Mouse (Mus musculus) heart, embryonic 13.5 days (tissue): ENCODE measurements around the gene Pibf1. TPM values are rescaled to one million over a fixed set of nuclear protein-coding genes. Genes with fewer than 3 reads are reported as not detected.
A peak's percentile ranks its signal among the peaks of the same experiment; 100 is the strongest.

Source experiments
- ATAC-seq: fragments of 200-750 bp; cut with Nextera tagmentation; 2 replicates; pipeline ENCODE4 v1.8.0; 2017; ENCODE audit warnings: moderate TSS enrichment; ENCODE audit not compliant: insufficient number of reproducible peaks, low FRiP score, low TSS enrichment; ENCODE audit errors: extremely low read depth
- H3K27ac ChIP-seq: fragments of 300-500 bp; sonication (generic); replicated peaks from 2 replicates; pipeline ENCODE4 v1.5.1; 2015; ENCODE audit warnings: moderate library complexity, mild to moderate bottlenecking, inconsistent platforms
- H3K27me3 ChIP-seq: fragments of 300-500 bp; sonication (generic); replicated peaks from 2 replicates; pipeline ENCODE4 v1.6.1; 2015; ENCODE audit warnings: mild to moderate bottlenecking, inconsistent platforms
- H3K36me3 ChIP-seq: fragments of 300-500 bp; sonication (generic); 2 replicates; pipeline ENCODE4 v1.6.1; 2015; ENCODE audit warnings: mild to moderate bottlenecking, inconsistent platforms
- H3K4me1 ChIP-seq: fragments of 300-500 bp; sonication (generic); 2 replicates; pipeline ENCODE4 v1.6.1; 2015; ENCODE audit warnings: inconsistent platforms
- H3K4me2 ChIP-seq: fragments of 300-500 bp; sonication (generic); 2 replicates; pipeline ENCODE4 v1.6.1; 2015; ENCODE audit warnings: inconsistent platforms, mild to moderate bottlenecking, moderate library complexity
- H3K4me3 ChIP-seq: fragments of 300-500 bp; sonication (generic); 2 replicates; pipeline ENCODE4 v1.5.1; 2015; ENCODE audit warnings: moderate library complexity, mild to moderate bottlenecking, inconsistent platforms
- H3K9ac ChIP-seq: fragments of 300-500 bp; sonication (generic); 2 replicates; pipeline ENCODE4 v1.6.1; 2015; ENCODE audit warnings: inconsistent platforms, mild to moderate bottlenecking, moderate library complexity
- H3K9me3 ChIP-seq: fragments of 300-500 bp; sonication (generic); 2 replicates; pipeline ENCODE4 v1.6.1; 2016; ENCODE audit warnings: inconsistent platforms
- WGBS: fragments of 180-500 bp; shearing (Covaris S2); methylation state at CpG from one replicate; pipeline ENCODE4 v1.1.7; 2015; ENCODE audit warnings: mixed read lengths; 5-methylcytosine and 5-hydroxymethylcytosine counted together
- polyA plus RNA-seq: library from polyadenylated mRNA; unstranded; fragments of >200 nt; fragmentation: Nextera tagmentation; extraction: Ambion mirVana; gene quantifications from 2 replicates; pipeline ENCODE4 v1.2.1, GENCODE M21; 2015

Gene Pibf1
- polyA plus RNA-seq: 12.9 and 13.3 TPM in 2 replicates

DNA sequence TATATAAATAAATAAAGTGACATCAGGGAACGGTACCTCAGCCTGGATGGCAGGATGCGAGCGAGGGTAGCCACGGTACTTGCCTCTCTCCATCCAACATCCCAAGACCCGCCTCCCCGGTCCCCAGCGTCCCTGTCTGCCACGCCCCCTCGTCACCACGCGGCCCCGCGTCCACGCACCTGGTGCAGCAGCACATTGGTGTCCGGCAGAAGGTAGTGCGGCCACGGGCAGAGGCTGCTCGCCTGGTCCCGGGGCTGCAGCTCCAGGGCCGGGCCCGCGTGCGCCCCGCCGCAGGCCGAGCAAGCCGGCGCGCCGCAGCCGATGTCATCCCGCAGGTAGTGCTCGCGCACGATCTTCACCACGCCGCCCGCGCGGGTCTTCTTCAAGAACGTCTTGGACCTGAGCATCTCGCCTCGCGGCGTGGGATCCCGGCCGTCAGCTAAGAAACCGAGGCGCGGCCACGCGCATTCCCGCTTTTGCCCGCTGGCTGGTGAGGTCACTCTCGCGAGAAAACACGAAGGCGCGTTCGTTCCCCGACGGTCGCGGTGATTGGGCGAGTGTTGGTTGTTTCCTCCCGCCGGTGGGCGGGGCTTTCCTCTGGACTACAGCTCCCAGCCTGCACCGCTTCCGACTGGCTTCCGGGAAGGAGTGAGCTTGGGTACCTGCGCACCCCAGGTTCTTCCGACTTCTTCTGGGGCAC is at the start of gene Pibf1, which contains the start of gene Dis3:
Pibf1 (plus strand) TSS at position 158 of the 700 bp plus-strand sequence.
Dis3 (minus strand) TSS at position 504 of the 700 bp plus-strand sequence.
- Histone ChIP-seq H3K36me3 (peaks cover 66% of the 10 kb centered on the region), H3K4me3 (peak within 1 kb of the TSS; percentile 96), H3K4me1 (peaks cover 14% of the 10 kb centered on the region), H3K27ac (peak within 1 kb of the TSS; percentile 85), H3K4me2 (peak within 1 kb of the TSS; percentile 82), H3K9me3 (no peaks in the 10 kb centered on the region), H3K27me3 (no peaks in the 10 kb centered on the region), H3K9ac (peak within 1 kb of the TSS; percentile 96)
- ATAC-seq: peak; percentile 99
- under 1% methylated on average over 73 of the region's 73 CpGs for WGBS

DNA sequence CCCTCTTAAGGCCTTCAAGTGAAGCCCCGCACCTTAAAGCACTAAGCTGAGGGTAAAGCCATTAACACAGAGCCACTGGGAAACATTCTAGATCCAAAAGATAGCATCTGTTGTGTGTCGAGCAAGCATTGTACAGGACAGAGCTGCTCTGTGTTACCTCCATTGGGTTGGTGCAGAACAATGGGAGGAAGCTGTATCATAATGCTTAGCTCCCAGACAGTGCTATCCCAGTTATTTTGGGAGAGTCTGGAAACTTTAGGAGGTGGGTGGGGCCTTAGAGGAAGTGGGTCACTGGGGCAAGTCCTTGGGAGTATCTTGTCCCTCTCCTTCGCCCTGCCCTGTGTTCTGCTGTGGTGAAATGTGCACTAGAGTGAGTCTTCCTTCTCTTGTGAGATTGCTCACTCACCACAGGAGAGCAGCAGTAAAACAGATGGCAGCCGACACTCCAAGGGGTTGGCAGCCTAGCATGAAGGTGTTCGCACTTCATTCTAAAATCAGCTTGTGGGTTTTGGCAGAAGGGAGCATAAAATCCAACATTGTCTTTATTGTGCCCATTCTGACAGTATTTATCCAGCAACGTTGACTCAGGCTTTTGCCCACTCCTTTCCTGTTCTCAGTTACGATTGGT is 40.2 kb upstream of the Pibf1 start:
- no peak overlapping the region for H3K9ac ChIP-seq
- H3K27ac ChIP-seq: no peak overlapping the region; the same call in 1 of the 2 replicates
- H3K4me1 ChIP-seq: no peaks in the 10 kb centered on the region
- ATAC-seq: no peak
- H3K4me3 ChIP-seq: no peak overlapping the region
- H3K4me2 ChIP-seq: no peak overlapping the region
- H3K36me3 ChIP-seq: peaks cover 81% of the 10 kb centered on the region
- no peaks in the 10 kb centered on the region for H3K9me3 ChIP-seq
- no peaks in the 10 kb centered on the region for H3K27me3 ChIP-seq
- 74% methylated on average over 7 of the region's 7 CpGs for WGBS

DNA sequence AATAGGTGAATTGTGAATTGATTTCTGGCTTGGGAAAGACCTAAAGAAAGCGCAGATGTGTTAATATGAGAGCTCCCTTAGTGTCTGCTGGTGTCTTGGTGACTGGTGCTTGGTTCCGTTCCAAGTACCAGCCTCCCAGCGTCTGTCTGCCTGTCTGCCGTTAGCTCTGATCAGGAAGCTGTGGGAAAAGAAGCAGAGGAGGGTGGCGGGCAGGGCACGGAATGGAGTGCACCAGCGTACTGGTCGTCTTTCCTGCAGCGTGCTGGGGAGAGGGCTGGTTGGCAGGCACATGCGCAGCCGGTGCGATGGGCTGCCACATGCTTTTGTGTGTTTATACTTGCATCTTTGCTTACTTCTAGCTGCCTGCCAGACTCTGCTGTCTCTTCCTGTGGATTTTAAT is 38.6 kb upstream of the Pibf1 start:
- peaks cover 83% of the 10 kb centered on the region for H3K36me3 ChIP-seq

DNA sequence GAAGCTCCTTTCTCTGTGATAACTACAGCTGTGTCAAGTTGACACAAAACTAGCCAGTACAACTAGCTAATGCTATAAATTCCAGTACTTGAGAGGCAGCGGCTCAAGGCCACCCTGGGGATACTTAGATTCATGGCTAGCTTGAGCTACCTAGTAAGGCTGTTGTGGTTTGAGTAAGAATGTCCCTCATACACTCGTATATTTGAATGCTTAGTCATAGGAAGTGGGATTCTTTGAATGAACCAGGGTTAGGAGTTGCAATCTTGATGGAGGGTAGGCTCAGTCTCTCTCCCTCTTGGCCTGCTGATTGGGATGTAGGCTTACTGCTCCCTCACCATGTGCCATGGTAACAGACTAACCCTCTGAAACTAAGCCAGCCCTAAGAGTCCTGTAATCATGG is 36.1 kb upstream of the Pibf1 start:
- Histone ChIP-seq H3K4me3 (no peak overlapping the region), H3K27ac (no peak overlapping the region), H3K4me2 (no peak overlapping the region), H3K27me3 (no peaks in the 10 kb centered on the region), H3K4me1 (no peaks in the 10 kb centered on the region), H3K9ac (no peak overlapping the region), H3K36me3 (peaks cover 83% of the 10 kb centered on the region), H3K9me3 (no peaks in the 10 kb centered on the region)
- 87% methylated on average over 2 of the region's 2 CpGs for WGBS
- no peak for ATAC-seq

More for the DNA sequence above, 38.6 kb upstream of the Pibf1 start:
- WGBS: 86% methylated on average over 12 of the region's 12 CpGs
- Histone ChIP-seq H3K27ac (no peak overlapping the region), H3K4me2 (no peak overlapping the region), H3K9ac (no peak overlapping the region), H3K4me3 (no peak overlapping the region), H3K9me3 (no peaks in the 10 kb centered on the region), H3K27me3 (no peaks in the 10 kb centered on the region), H3K4me1 (no peaks in the 10 kb centered on the region)
- no peak for ATAC-seq

DNA sequence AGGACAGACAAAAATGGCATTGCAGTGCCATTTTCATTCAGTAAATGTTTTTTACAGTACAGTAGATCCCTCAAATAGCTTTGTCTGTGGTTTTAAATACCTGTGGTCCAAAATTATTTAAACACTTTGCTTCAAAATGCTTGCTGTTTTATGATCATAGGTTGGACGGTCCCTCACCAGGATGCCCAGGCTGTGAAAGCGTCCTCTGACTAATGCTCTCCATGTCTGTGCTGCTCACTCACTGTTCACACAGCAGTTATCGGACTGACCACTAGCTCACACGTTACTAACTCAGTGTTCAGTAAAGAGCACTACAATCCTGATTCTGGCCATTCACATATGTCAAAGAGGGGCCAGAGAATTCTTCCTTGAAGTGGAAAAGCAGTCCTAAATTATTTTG is 28.1 kb upstream of the Pibf1 start:
- Histone ChIP-seq H3K9ac (no peak overlapping the region), H3K9me3 (no peaks in the 10 kb centered on the region), H3K27me3 (no peaks in the 10 kb centered on the region), H3K4me3 (no peak overlapping the region), H3K4me2 (no peak overlapping the region), H3K36me3 (peaks cover 85% of the 10 kb centered on the region), H3K27ac (no peak overlapping the region), H3K4me1 (no peaks in the 10 kb centered on the region)
- 81% methylated on average over 4 of the region's 4 CpGs for WGBS
- no peak for ATAC-seq

DNA sequence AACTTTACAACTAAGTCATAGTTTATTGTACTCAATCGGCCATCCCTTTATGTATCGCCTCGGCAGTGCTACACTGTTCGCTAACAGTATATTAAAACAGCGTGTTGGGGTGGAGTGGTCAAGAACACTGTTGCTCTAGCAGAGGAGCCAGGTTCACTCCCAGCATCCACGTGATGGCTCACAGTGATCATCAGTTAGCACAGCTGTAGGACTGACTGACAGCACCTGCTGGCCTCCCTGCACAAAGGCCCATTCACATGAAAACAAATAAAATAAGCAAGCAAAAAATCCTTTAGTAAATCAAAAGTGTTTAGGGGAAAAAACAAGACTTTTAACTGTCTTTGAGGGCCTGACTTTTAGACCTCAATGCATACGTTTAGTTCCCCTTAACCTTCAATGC is 10.3 kb upstream of the Pibf1 start:
- no peak overlapping the region for H3K4me3 ChIP-seq
- 92% methylated on average over 7 of the region's 7 CpGs for WGBS
- no peak overlapping the region for H3K4me2 ChIP-seq
- H3K4me1 ChIP-seq: no peaks in the 10 kb centered on the region; the same call in 1 of the 2 replicates
- no peak overlapping the region for H3K9ac ChIP-seq
- no peak for ATAC-seq
- no peak overlapping the region for H3K27ac ChIP-seq
- H3K36me3 ChIP-seq: peaks cover 75% of the 10 kb centered on the region
- H3K9me3 ChIP-seq: no peaks in the 10 kb centered on the region
- no peaks in the 10 kb centered on the region for H3K27me3 ChIP-seq

DNA sequence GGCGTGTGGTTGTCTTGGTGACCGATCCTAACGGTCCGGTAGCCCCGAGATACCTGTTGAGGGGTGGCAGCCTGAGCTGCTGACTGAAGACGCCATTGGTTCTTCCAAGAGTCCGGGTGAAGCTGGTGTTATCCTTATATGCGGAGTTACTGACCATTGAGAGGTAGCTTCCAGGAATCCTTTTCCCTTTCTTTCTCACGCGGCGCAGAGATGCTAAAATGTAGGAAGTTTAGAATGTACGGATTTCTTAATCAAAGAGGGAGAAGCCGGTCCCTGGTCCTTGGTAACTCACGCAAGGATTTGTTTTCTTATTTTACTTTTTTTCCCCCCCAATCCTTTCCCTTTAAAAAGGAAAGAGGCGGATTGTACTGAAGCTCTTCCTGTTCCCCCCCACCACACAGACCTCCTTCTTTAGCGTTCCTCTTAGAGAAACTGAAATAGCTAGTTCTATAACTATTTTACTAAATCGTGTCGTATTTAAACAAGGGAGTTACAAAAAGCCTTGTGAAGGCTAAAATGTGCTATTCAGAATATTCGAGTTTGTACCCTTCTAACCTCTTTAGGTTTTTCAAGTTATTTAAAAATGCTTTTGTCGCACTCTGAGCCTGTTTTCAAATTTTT is 853 bp downstream of the Pibf1 start:
- H3K4me3 ChIP-seq: peak overlapping the region; percentile 96
- no peak for ATAC-seq
- no peaks in the 10 kb centered on the region for H3K9me3 ChIP-seq
- peaks cover 14% of the 10 kb centered on the region for H3K4me1 ChIP-seq
- 4% methylated on average over 20 of the region's 20 CpGs for WGBS
- H3K27ac ChIP-seq: no peak overlapping the region
- peak overlapping the region; percentile 82 for H3K4me2 ChIP-seq
- H3K27me3 ChIP-seq: no peaks in the 10 kb centered on the region
- peaks cover 67% of the 10 kb centered on the region for H3K36me3 ChIP-seq
- H3K9ac ChIP-seq: peak overlapping the region; percentile 85

DNA sequence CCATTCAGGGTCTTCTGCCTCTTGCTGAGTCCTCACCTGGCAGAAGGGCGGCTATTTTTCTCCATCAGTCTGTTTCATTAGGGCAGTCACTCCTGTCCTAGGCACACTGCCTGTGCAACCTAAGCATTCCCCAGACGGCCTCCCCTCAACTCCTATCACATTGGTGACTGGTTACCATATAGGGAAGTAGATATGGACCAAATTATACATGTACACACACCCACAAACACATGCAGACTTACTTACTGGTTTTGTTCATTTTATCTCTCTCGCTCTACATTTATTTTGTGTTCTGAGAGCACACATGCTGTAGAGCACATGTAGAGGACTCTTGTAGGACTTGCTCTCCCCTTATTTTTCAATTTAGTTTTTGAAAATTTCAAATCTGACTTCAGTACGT is 3.8 kb downstream of the Pibf1 start:
- Histone ChIP-seq H3K27me3 (no peaks in the 10 kb centered on the region), H3K9me3 (no peaks in the 10 kb centered on the region), H3K4me2 (no peak overlapping the region), H3K36me3 (peaks cover 67% of the 10 kb centered on the region), H3K27ac (no peak overlapping the region), H3K4me3 (no peak overlapping the region), H3K9ac (no peak overlapping the region), H3K4me1 (peaks cover 14% of the 10 kb centered on the region)
- ATAC-seq: no peak
- WGBS: 86% methylated on average over 4 of the region's 4 CpGs

DNA sequence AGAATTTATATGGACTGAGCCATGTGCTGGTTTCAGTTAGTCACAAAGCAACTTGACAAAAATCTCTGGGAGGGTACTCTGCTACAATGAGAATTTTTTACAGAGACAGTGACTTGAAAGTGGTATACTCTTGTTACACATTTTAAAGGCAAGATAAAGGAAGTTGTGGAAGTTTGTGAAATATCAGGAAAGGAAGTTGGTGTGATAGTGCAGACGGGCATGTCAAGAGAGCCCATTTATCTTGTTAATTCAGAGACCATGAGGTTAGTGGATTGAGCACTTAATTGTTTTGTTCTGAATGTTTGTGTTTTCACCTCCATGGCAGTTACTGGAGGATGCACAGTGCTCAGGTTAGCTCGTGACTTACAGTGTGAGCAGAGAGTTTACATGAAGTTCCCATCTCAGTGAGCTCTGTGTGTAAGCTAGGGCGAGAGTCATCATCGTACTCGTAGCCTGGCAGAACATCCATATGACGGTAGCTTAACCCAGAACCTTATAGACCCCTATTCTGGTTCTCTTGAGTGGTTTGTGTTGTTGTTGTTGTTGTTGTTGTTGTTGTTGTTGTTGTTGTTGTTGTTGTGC is 5.4 kb downstream of the Pibf1 start:
- no peak for ATAC-seq
- Histone ChIP-seq H3K36me3 (peaks cover 81% of the 10 kb centered on the region), H3K4me2 (no peak overlapping the region), H3K9me3 (no peaks in the 10 kb centered on the region), H3K4me3 (no peak overlapping the region), H3K27ac (0 out of 2 replicates have a peak overlapping the region, but pooled peaks have one; percentile 9), H3K9ac (no peak overlapping the region), H3K4me1 (peaks cover 6% of the 10 kb centered on the region; the same call in 1 of the 2 replicates), H3K27me3 (no peaks in the 10 kb centered on the region)
- 74% methylated on average over 6 of the region's 6 CpGs for WGBS

DNA sequence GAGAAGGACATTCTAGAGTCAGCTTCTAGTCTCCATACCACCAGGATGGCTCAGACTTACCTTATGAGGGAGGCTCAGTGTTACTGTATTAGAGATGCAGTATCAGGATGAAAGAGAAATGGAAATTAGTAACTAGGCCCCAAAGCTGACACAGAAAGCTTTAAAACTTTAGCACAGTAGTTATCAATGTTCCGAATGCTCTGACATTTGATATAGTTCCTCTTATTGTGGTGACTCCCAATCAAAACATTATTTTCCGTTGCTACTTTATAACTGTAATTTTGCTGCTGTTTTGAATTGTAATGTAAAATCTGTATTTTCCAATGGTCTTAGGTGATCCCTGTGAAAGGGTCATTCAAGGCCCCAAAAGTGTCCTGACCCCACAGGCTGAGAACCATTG is 7.4 kb downstream of the Pibf1 start:
- Histone ChIP-seq H3K27ac (no peak overlapping the region), H3K36me3 (peaks cover 94% of the 10 kb centered on the region), H3K9ac (no peak overlapping the region), H3K4me2 (no peak overlapping the region), H3K4me3 (no peak overlapping the region), H3K27me3 (no peaks in the 10 kb centered on the region), H3K4me1 (no peaks in the 10 kb centered on the region), H3K9me3 (no peaks in the 10 kb centered on the region)
- 79% methylated on average over 2 of the region's 2 CpGs for WGBS
- ATAC-seq: no peak

DNA sequence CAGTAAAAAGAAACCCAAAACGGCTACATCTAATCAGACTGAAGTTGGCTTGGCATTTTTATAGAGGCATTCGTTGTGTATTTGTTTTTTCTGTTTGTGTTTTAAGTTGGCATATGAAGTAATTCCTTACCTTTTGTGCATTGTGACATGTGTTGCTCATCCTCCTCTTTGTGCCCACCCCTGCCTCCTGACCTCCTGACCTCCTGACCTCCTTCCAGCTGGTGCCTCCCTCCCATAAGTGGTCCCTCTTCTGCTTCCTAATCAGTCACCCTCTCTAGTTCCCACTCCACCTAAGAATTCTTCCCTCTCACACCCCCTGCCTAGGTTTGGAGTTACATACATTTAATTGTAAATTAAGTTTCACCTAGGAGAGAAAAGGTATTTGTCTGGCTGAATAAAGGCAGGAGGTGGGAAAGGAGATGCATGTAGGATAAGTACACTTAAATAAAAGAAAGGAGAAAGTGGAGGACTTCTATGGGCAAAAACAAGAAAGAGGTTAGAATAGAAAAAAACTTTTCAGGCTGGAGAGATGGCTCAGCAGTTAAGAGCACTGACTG is 8.5 kb downstream of the Pibf1 start:
- Histone ChIP-seq H3K4me1 (no peaks in the 10 kb centered on the region), H3K27me3 (no peaks in the 10 kb centered on the region), H3K9me3 (no peaks in the 10 kb centered on the region), H3K9ac (no peak overlapping the region), H3K27ac (no peak overlapping the region), H3K36me3 (peaks cover 95% of the 10 kb centered on the region), H3K4me3 (no peak overlapping the region), H3K4me2 (no peak overlapping the region)
- 75% methylated on average over 2 of the region's 2 CpGs for WGBS
- ATAC-seq: no peak
